Mouse (Mus musculus) MEL (cell line): ENCODE data around the gene Gdap2. TPM values are rescaled to one million over a fixed set of nuclear protein-coding genes. Genes with fewer than 3 reads are reported as not detected.

Source experiments
- DNase-seq: peaks from one replicate; pipeline ENCODE4 v3.0.0; 2011; ENCODE audit warnings: low read depth, low spot score
- H3K27ac ChIP-seq: 2 replicates; pipeline ENCODE4 v1.5.1; 2012; ENCODE audit warnings: low read depth, mild to moderate bottlenecking, control low read depth, low read length, moderate library complexity; ENCODE audit not compliant: control insufficient read depth
- H3K27me3 ChIP-seq, 2 experiments: fragments of 150-350 bp in 1 of 2; sonication (generic) in 1 of 2; 2 replicates each; pipeline ENCODE4 v1.6.1; 2012; ENCODE audit warnings: low read length in 2 of 2, mild to moderate bottlenecking in 2 of 2, improper control_type of control experiment in 1 of 2, moderate library complexity in 1 of 2; ENCODE audit not compliant: insufficient read depth in 2 of 2, control insufficient read depth in 1 of 2
- H3K36me3 ChIP-seq, 2 experiments: 2 replicates each; pipeline ENCODE4 v1.6.1; 2012 to 2014; ENCODE audit warnings: low read length in 2 of 2, improper control_type of control experiment in 1 of 2, inconsistent platforms in 1 of 2, mild to moderate bottlenecking in 1 of 2; ENCODE audit not compliant: insufficient read depth in 2 of 2, control insufficient read depth in 1 of 2
- H3K4me1 ChIP-seq, 2 experiments: fragments of 150-350 bp in 1 of 2; sonication (generic) in 1 of 2; 2 replicates each; pipeline ENCODE4 v1.6.1; 2012; ENCODE audit warnings: low read length in 2 of 2, improper control_type of control experiment in 1 of 2, mild to moderate bottlenecking in 1 of 2; ENCODE audit not compliant: insufficient read depth in 2 of 2, control insufficient read depth in 1 of 2
- H3K4me3 ChIP-seq, 2 experiments: fragments of 150-350 bp in 1 of 2; sonication (generic) in 1 of 2; 2 replicates each; pipeline ENCODE4 v1.5.1; 2012; ENCODE audit warnings: low read depth in 2 of 2, low read length in 2 of 2, mild to moderate bottlenecking in 2 of 2, moderate library complexity in 2 of 2, control low read depth in 1 of 2, improper control_type of control experiment in 1 of 2; ENCODE audit not compliant: control insufficient read depth in 1 of 2, insufficient read depth in 1 of 2
- H3K79me2 ChIP-seq: 2 replicates; pipeline ENCODE4 v1.6.1; 2012; ENCODE audit warnings: mild to moderate bottlenecking, low read length, moderate library complexity; ENCODE audit not compliant: control insufficient read depth, poor library complexity, insufficient read depth
- H3K9ac ChIP-seq: 2 replicates; pipeline ENCODE4 v1.6.1; 2012; ENCODE audit warnings: low read depth, mild to moderate bottlenecking, control low read depth, low read length, moderate library complexity; ENCODE audit not compliant: control insufficient read depth, poor library complexity, severe bottlenecking
- H3K9me3 ChIP-seq: fragments of 150-350 bp; sonication (generic); replicated peaks from 2 replicates; pipeline ENCODE4 v1.6.1; 2012; ENCODE audit warnings: mild to moderate bottlenecking, low read length, improper control_type of control experiment, moderate library complexity; ENCODE audit not compliant: insufficient read depth
- BHLHE40 ChIP-seq: IDR thresholded peaks from 2 replicates; pipeline ENCODE4 v1.6.1; 2012; ENCODE audit warnings: low read depth, mild to moderate bottlenecking, inconsistent platforms, low read length, improper control_type of control experiment, borderline replicate concordance
- ELF1 ChIP-seq: IDR thresholded peaks from 2 replicates; pipeline ENCODE4 v1.6.1; 2014; ENCODE audit warnings: low read depth, mild to moderate bottlenecking, inconsistent platforms, low read length, improper control_type of control experiment, moderate library complexity
- GATA1 ChIP-seq: IDR thresholded peaks from 2 replicates; pipeline ENCODE4 v1.6.1; 2011; ENCODE audit warnings: low read depth, low read length, improper control_type of control experiment
- MAFK ChIP-seq: IDR thresholded peaks from 2 replicates; pipeline ENCODE4 v1.6.1; 2011; ENCODE audit warnings: low read depth, mild to moderate bottlenecking, low read length, improper control_type of control experiment, borderline replicate concordance
- MAX ChIP-seq: IDR thresholded peaks from 2 replicates; pipeline ENCODE4 v1.6.1; 2011; ENCODE audit warnings: low read length, improper control_type of control experiment
- MAZ ChIP-seq: IDR thresholded peaks from 2 replicates; pipeline ENCODE4 v1.6.1; 2012; ENCODE audit warnings: low read depth, mild to moderate bottlenecking, inconsistent platforms, low read length, improper control_type of control experiment
- MYB ChIP-seq: IDR thresholded peaks from 2 replicates; pipeline ENCODE4 v1.6.1; 2011; ENCODE audit warnings: mild to moderate bottlenecking, low read depth, low read length, improper control_type of control experiment
- MYC ChIP-seq: IDR thresholded peaks from 2 replicates; pipeline ENCODE4 v1.6.1; 2011; ENCODE audit warnings: low read depth, mild to moderate bottlenecking, low read length, improper control_type of control experiment, moderate library complexity
- NRF1 ChIP-seq: IDR thresholded peaks from 2 replicates; pipeline ENCODE4 v1.6.1; 2014; ENCODE audit warnings: low read depth, mild to moderate bottlenecking, inconsistent platforms, low read length, improper control_type of control experiment, moderate library complexity; ENCODE audit not compliant: poor library complexity, insufficient read depth, severe bottlenecking
- POLR2A ChIP-seq, 2 experiments: IDR thresholded peaks; 2 replicates each; pipeline ENCODE4 v1.6.1; 2011 to 2012; ENCODE audit warnings: low read length in 2 of 2, mild to moderate bottlenecking in 2 of 2, control low read depth in 1 of 2, improper control_type of control experiment in 1 of 2, low read depth in 1 of 2, moderate library complexity in 1 of 2; ENCODE audit not compliant: control insufficient read depth in 1 of 2, insufficient read depth in 1 of 2, poor library complexity in 1 of 2
- POLR2AphosphoS2 ChIP-seq: IDR thresholded peaks from 2 replicates; pipeline ENCODE4 v1.6.1; 2011; ENCODE audit warnings: low read length, improper control_type of control experiment
- POLR2AphosphoS5 ChIP-seq: IDR thresholded peaks from 2 replicates; pipeline ENCODE4 v1.6.1; 2012; ENCODE audit warnings: low read depth, borderline replicate concordance, mild to moderate bottlenecking, inconsistent platforms, low read length, moderate library complexity, mixed read lengths
- RCOR1 ChIP-seq: IDR thresholded peaks from 2 replicates; pipeline ENCODE4 v1.6.1; 2012; ENCODE audit warnings: low read depth, mild to moderate bottlenecking, inconsistent platforms, low read length, improper control_type of control experiment
- SIN3A ChIP-seq: IDR thresholded peaks from 2 replicates; pipeline ENCODE4 v1.6.1; 2012; ENCODE audit warnings: low read length, improper control_type of control experiment, inconsistent platforms
- TAL1 ChIP-seq: IDR thresholded peaks from 2 replicates; pipeline ENCODE4 v1.6.1; 2012; ENCODE audit warnings: mild to moderate bottlenecking, inconsistent platforms, low read length, moderate library complexity, mixed read lengths
- TCF12 ChIP-seq: IDR thresholded peaks from 2 replicates; pipeline ENCODE4 v1.6.1; 2014; ENCODE audit warnings: low read depth, mild to moderate bottlenecking, inconsistent platforms, low read length, improper control_type of control experiment, moderate library complexity
- ZC3H11A ChIP-seq: IDR thresholded peaks from 2 replicates; pipeline ENCODE4 v1.6.1; 2012; ENCODE audit warnings: low read depth, mild to moderate bottlenecking, inconsistent platforms, low read length, improper control_type of control experiment
- ZMIZ1 ChIP-seq: IDR thresholded peaks from 2 replicates; pipeline ENCODE4 v1.6.1; 2012; ENCODE audit warnings: low read depth, mild to moderate bottlenecking, inconsistent platforms, low read length, improper control_type of control experiment, moderate library complexity
- polyA plus RNA-seq, 2 experiments: library from polyadenylated mRNA; stranded (reverse) in 1 of 2; unstranded in 1 of 2; fragments of >175 nt in 1 of 2; fragments of >200 nt in 1 of 2; gene quantifications; 2 replicates each; pipeline versions ENCODE4 v1.2.1 to v1.2.4; 2012; ENCODE audit warnings: low replicate concordance in 2 of 2, low read depth in 1 of 2; ENCODE audit not compliant: insufficient read length in 2 of 2, insufficient read depth in 1 of 2, missing spikeins in 1 of 2
- total RNA-seq: library from RNA; depleted of rRNA; stranded (reverse); fragments of 300-350 nt; gene quantifications from 2 replicates; pipeline ENCODE4 v1.2.3, GENCODE M21; 2012

The Gdap2 gene
- total and polyA plus RNA-seq, 3 experiments: 14.6 to 17.3 TPM; not detected in 1

- Histone ChIP-seq H3K27ac (no peak overlapping the region), H3K9ac (no peak overlapping the region), H3K27me3 (no peaks in the 10 kb centered on the region), H3K9me3 (no peaks in the 10 kb centered on the region), H3K4me3 (no peak overlapping the region)
- no peak for DNase-seq
- TF ChIP-seq ZC3H11A (no peak), ZMIZ1 (no peak), TCF12 (no peak), POLR2AphosphoS2 (no peak)
- TF ChIP-seq, all 39 proteins: peak for 0
- H3K4me1 ChIP-seq: no peaks in the 10 kb centered on the region
- H3K79me2 ChIP-seq: no peaks in the 10 kb centered on the region
- H3K36me3 ChIP-seq: no peaks in the 10 kb centered on the region
These were observed 53.3 kb downstream of the Gdap2 start for GRCm38 (mm10) chr3:100215469-100215868.

- no peak overlapping the region for H3K27ac ChIP-seq
- no peaks in the 10 kb centered on the region for H3K9me3 ChIP-seq
- H3K27me3 ChIP-seq: peaks cover 0 to 2% of the 10 kb centered on the region in 2 experiments; a peak in 1 of 4 replicates
- no peak overlapping the region for H3K4me3 ChIP-seq
- no peaks in the 10 kb centered on the region for H3K4me1 ChIP-seq
- H3K79me2 ChIP-seq: no peaks in the 10 kb centered on the region
- no peak for DNase-seq
- TF ChIP-seq ZMIZ1: no peak
- TF ChIP-seq MAFK: no peak
- no peak for TF ChIP-seq NRF1
- no peak for TF ChIP-seq TCF12
- TF ChIP-seq SIN3A: no peak
- TF ChIP-seq GATA1: no peak
- TF ChIP-seq RCOR1: no peak
- no peak for TF ChIP-seq MYC
- no peak for TF ChIP-seq MAZ
- TF ChIP-seq POLR2A (IDR thresholded peaks at IDR 0.05; ENCODE audit: control insufficient read depth in 1 of 2, insufficient read depth in 1 of 2, low read depth in 1 of 2, low read length in 2 of 2, poor library complexity in 1 of 2): no peak
- no peak for TF ChIP-seq ELF1
- no peak for TF ChIP-seq MAX
- no peak for TF ChIP-seq TAL1
- H3K9ac ChIP-seq: no peak overlapping the region
- H3K36me3 ChIP-seq: no peaks in the 10 kb centered on the region
These were observed 63.3 kb downstream of the Gdap2 start for GRCm38 (mm10) chr3:100225326-100225959.

- Histone ChIP-seq H3K9me3 (no peaks in the 10 kb centered on the region), H3K36me3 (no peaks in the 10 kb centered on the region)
- DNase-seq: no peak
These were observed 65.3 kb downstream of the Gdap2 start for GRCm38 (mm10) chr3:100227509-100227908.

More at GRCm38 (mm10) chr3:100227509-100227908, 65.3 kb downstream of the Gdap2 start:
- H3K27ac ChIP-seq: no peak overlapping the region
- no peak for TF ChIP-seq POLR2AphosphoS5
- TF ChIP-seq BHLHE40: no peak
- TF ChIP-seq MYB: no peak
- H3K4me3 ChIP-seq: no peak overlapping the region
- H3K4me1 ChIP-seq: no peaks in the 10 kb centered on the region
- no peak overlapping the region for H3K9ac ChIP-seq
- no peaks in the 10 kb centered on the region for H3K79me2 ChIP-seq
- H3K27me3 ChIP-seq: peaks cover 0 to 2% of the 10 kb centered on the region in 2 experiments; a peak in 1 of 4 replicates
